Mouse (Mus musculus) C2C12 (cell line): ENCODE data around the gene Lrrc23.
"Not testable (repeated sequence)": the region's sequence is repeated elsewhere in the genome, so short reads cannot be mapped to it uniquely, and the experiment has no call there.

Experiments
- CTCF ChIP-seq: IDR thresholded peaks from one replicate; pipeline ENCODE4 v1.5.1; 2011; ENCODE audit not compliant: control insufficient read depth, insufficient read depth, insufficient read length
- MAX ChIP-seq: IDR thresholded peaks from one replicate; pipeline ENCODE4 v1.6.1; 2011; ENCODE audit warnings: mild to moderate bottlenecking, control low read depth
- MYOD1 ChIP-seq: IDR thresholded peaks from one replicate; pipeline ENCODE4 v1.6.1; 2011; ENCODE audit warnings: low read depth; ENCODE audit not compliant: control insufficient read depth, insufficient read length
- MYOG ChIP-seq: IDR thresholded peaks from one replicate; pipeline ENCODE4 v1.6.1; 2011; ENCODE audit not compliant: control insufficient read depth, insufficient read length; ENCODE audit errors: extremely low read depth
- USF1 ChIP-seq: IDR thresholded peaks from one replicate; pipeline ENCODE4 v1.6.1; 2011; ENCODE audit warnings: low read depth, mild to moderate bottlenecking, control low read depth, moderate library complexity

DNA sequence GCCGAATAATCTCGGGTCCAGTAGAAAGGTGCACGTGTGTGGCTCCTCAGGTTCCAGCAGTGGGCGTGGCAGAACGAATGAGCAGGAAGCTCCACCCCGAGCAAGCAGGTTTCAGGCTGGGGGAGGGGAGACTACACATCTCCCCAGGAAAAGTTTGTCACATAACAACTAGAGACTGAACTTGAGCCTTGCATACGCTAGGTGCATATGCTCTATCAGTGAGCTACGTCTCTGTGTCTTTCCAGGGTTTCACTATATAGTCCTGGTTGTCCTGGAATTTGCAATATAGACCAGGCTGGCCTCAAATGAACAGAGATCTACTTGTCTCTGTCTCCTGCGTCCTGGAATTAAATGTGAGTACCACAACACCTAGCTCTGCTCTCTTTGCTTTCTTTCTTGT lies 22.9 kb upstream of the Lrrc23 start:
- not testable (repeated sequence) for TF ChIP-seq USF1, CTCF, MAX, MYOG, MYOD1
